Mouse (Mus musculus): Measurements from ENCODE around the gene Nt5dc1.

DNA sequence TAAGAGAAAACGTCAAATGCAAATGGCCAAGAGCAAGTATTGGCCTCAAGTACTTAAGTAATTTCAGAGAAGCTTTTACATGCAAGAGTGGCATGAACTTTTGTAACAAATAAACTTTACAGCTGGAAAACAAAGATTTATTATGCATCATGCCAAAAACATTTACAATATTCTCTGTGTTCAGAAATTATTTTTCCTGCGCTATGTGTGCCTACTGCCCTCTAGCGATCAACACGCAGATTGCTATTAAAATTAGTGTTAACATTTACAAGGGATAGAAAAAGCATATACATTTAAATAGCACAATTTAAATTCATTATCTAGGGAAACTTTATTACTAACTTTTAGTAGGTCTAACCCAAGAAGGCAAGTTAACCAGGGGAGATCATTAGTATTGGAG lies 91.7 kb downstream of the Nt5dc1 start:
- TF ChIP-seq ZNF384 (IDR thresholded peaks at IDR 0.05; ENCODE audit: low read depth, low read length) = no peak
- TF ChIP-seq SMC3 (IDR thresholded peaks at IDR 0.05; ENCODE audit: low read depth, low read length) = peak; percentile 51
- no peak for TF ChIP-seq UBTF (IDR thresholded peaks at IDR 0.05; ENCODE audit: low read depth, low read length)
- TF ChIP-seq TBP (conservative IDR thresholded peaks at IDR 0.05; ENCODE audit: low read depth, low read length) = no peak
- TF ChIP-seq TCF12 (IDR thresholded peaks at IDR 0.05; ENCODE audit: low read depth, low read length) = no peak
- no peak for TF ChIP-seq BHLHE40 (IDR thresholded peaks at IDR 0.05; ENCODE audit: low read depth, low read length)
- peak; percentile 65 to 83 for TF ChIP-seq CTCF (conservative IDR thresholded peaks at IDR 0.05 in 1 of 2, IDR thresholded peaks at IDR 0.05 in 1 of 2; ENCODE audit: low read depth in 2 of 2, low read length in 2 of 2)
- no peak for TF ChIP-seq EP300 (IDR thresholded peaks at IDR 0.05; ENCODE audit: low read length)
- TF ChIP-seq POLR2A (IDR thresholded peaks at IDR 0.05; ENCODE audit: low read depth, low read length) = no peak
- TF ChIP-seq USF1 (IDR thresholded peaks at IDR 0.05; ENCODE audit: low read depth, low read length) = no peak
